Mouse (Mus musculus) liver, adult 2 months (tissue): ENCODE results near the gene Ckap5.

Experiments
- CTCF ChIP-seq: fragments of 200-500 bp; IDR thresholded peaks from 2 replicates; pipeline ENCODE4 v1.5.1; 2011; ENCODE audit warnings: low read depth, low read length, control low read depth
- POLR2A ChIP-seq: fragments of 200-500 bp; IDR thresholded peaks from 2 replicates; pipeline ENCODE4 v1.6.1; 2011; ENCODE audit warnings: low read length, control low read depth; ENCODE audit not compliant: insufficient read depth; ENCODE audit errors: extremely low read depth

DNA sequence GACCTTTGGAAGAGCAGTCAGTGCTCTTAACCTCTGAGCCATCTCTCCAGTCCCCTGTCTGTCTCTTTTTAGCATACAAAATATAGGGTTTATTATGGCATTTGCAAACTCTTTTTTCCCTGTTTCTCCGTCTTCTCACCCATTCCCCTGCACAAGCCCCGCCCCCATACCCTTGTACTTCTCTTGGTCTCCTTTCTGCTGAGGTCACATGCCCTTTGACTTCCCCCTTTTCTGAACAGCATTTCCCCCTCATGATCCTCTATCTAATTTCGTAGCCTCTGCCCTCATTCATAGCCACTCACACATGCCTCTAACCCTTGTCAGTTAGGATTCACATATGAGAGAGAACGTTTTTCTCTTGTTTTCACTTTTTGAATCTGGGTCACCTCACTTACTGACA, 41.9 kb upstream of the Ckap5 start:
- TF ChIP-seq CTCF (no peak), POLR2A (no peak)
